15 mouse cellular contexts compared by ENCODE assay signal in genomic region chr9:69372871-69373270, GRCm38 (mm10). TPM values are rescaled to one million over a fixed set of nuclear protein-coding genes. Genes with fewer than 3 reads are reported as not detected.
DNase-seq lines count a peak whose midpoint lies in the region.
"Had no signal": no experiment of that assay in that cellular context is flagged by ENCODE, and none has a peak within 500 bp of the region (broad histone marks: within the 10 kb centered on the region; RNA-seq: fewer than 3 reads in every experiment).

No protein-coding gene starts in this region.

- peak; percentile 20 to 38 for DNase-seq in frontal cortex, postnatal 36 days (ENCODE audit: low spot score in 2 of 2)
- no peak for DNase-seq in frontal cortex, postnatal 14 days (ENCODE audit: low spot score in 2 of 2)
- peak; percentile 25 to 32 for DNase-seq in left cerebral cortex, postnatal 14 days (ENCODE audit: low spot score in 2 of 2)
- DNase-seq in left cerebral cortex, adult 8-10 months (ENCODE audit: low spot score in 2 of 2), result no peak
- peak; percentile 15 for DNase-seq in R1 (ENCODE audit: low read depth, low spot score)
- DNase-seq in brain, adult 2 months (ENCODE audit: low read depth, low spot score), result peak; percentile 61
- no peak for DNase-seq in T-cell, adult 2 months (ENCODE audit: low spot score)
- DNase-seq: adrenal gland, postnatal 10 days; cerebellum, adult 18-20 months; cerebellum, adult 9-11 months; cerebellum, postnatal 36 days; gastrocnemius, postnatal 10 days; heart, adult 2 months; heart, postnatal 14 days; kidney, adult 11 months had no signal

- intact Hi-C loops in left cerebral cortex, postnatal 14 days (cut with DNase I), result no loop called here

RNA-seq across cellular contexts. Expression of gene Ice2, which starts 24.8 kb away (rescaled TPM):
- 10 to 100 TPM in 1 of 2 experiments, 1 to 10 TPM in 1; 7.4 to 10.9 TPM for total RNA-seq in left cerebral cortex, postnatal 14 days (2021)
- total RNA-seq in left cerebral cortex, adult 8-10 months (2022), result 10 to 100 TPM in 3 of 4 experiments, 1 to 10 TPM in 1; 9.4 to 14.5 (median 11.6) TPM

Comparison
In these comparisons a context has a peak if more than half of its experiments do, and no peak if none do; other contexts are left out.
1. DNase-seq: peak in frontal cortex, postnatal 36 days (2 of 2), left cerebral cortex, postnatal 14 days (2 of 2), R1 (single experiment) and brain, adult 2 months (single experiment); none in frontal cortex, postnatal 14 days (0 of 2), left cerebral cortex, adult 8-10 months (0 of 2) and T-cell, adult 2 months (single experiment).